Mouse (Mus musculus): Measurements from ENCODE around the gene Speg. TPM values are rescaled to one million over a fixed set of nuclear protein-coding genes. Genes with fewer than 3 reads are reported as not detected.

The Speg gene
- polyA plus RNA-seq, 3 experiments from 2014 or later, result 0.34 TPM; not detected in 2

- no peak for ATAC-seq
Observed at GRCm38 (mm10) chr1:75365510-75366137, 9.5 kb upstream of the Speg start.

DNA sequence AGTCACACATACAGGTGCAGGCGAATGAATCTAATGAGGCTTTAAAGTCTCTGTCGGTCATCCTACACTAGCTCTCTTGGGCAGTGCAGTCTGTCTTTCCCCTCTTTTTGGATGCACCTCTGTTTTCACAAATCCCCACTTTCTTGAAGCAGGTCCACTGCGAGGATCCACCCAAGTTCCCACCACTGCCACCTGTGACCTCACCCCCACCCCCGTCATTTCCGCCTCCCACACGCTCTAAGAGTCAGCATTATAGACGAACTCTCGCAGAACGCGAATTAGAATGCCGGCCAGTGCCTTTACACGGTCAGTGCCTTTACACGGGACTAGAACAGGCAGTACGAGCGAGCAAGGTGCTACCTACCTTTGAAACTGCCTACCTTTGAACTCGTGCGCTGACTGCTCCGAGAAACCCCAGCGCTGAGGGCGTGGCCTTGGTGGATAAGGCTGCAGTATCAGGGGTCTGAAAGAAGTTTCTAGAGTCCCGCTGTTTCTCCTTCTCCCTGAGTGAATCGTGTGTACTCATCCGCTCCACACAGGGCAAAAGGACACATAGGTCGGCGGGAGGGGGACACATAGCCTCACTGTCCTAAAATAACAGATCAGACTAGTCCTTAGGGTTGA lies 5.6 kb upstream of the Speg start:
- ATAC-seq, result no peak

DNA sequence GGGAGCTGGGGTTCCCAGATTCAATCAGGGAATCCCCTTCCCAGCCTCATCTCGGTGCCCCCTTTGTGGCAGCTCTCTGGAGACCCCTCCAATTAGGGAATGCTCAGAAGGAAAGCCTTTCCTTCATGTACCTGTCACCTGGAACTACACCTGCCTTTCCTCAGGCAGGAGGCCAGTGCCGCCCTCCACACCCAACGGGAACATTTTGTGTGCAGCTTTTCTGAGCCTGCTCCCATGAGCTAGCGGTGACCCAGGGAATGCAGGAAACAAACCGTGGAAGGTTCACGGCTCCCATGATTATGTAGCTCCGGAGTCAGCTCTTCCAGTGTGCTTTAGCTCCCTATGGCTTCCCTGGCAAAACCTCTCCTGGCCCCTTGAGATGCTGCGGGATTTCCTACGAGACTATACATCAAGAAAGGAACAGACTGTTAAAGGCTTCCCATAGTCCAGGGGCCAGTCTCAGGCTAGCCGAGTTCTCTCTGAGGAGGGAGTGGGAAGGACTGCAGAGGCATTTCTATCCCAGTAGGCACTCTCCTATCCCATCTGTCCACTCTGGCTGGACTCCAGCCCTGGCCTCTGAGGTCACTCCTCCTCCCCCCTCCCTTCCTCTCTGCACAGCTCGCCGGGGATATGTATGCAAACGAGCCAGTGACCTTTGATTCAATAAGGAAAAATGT lies 5.0 kb upstream of the Speg start:
- no peak for ATAC-seq

DNA sequence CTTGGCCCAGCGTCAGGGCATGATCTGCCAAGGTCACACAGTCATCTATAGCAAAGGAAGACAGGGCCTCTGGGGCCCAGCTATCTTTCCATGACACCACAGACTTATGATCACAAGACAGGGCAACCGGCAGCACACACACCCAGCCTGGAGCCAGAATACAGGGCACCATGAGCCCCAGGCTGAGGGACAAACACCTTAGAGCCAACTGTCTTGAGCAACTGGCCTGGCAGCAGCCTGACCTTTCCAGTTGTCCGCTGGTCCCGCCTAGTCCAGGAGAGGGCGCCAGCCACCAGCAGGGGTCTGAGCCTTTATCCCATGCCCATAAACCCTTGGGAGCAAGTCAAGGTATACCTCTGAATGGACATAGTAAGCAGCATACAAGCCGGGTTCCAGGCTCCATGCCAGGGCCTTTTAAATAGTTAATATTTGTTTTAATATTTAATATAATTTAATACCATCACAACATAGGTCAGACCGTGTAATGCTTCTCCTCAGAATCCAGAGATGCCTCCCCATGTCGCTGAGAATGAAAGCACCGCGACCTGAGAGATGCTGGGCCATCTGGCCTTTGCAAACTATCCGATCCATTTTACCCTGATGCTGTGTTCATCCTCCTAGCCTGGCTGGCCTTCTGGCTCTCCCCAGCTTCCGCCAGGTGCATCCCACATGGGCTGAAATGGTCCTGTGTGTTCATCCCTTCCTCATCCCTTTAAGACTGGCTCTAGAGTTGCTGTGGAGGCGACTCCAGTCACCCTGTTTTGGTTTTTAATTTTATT lies 3.6 kb upstream of the Speg start:
- no peak for ATAC-seq

- no peak for ATAC-seq
Observed at GRCm38 (mm10) chr1:75372450-75372849, 2.6 kb upstream of the Speg start.

- ATAC-seq, result no peak
Observed at GRCm38 (mm10) chr1:75373276-75373675, 1.8 kb upstream of the Speg start.

- ATAC-seq, result no peak
Observed at GRCm38 (mm10) chr1:75379196-75379595, 4.1 kb downstream of the Speg start.

GRCm38 (mm10) chr1:75379931-75380330 lies 4.8 kb downstream of the Speg start:
- no peak for ATAC-seq

DNA sequence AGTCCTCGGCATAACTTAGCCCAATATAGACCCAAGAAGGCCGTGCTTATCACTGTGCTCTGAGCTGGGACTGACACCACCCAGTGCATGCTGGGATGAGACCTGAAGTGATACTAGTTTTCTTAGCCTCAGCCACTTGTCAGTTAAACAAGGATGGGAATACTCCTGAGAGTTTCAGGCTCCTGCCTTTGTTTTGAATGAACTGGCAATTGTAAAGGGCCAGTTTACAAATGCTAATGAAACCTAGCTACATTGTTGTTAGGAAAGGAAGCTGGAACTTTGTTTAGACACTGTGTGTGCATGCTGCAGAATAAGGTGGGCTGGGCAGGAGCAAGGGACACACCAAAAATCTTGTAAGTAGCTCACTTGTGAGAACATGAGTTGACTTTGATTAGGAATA lies 5.9 kb downstream of the Speg start:
- ATAC-seq, result no peak

DNA sequence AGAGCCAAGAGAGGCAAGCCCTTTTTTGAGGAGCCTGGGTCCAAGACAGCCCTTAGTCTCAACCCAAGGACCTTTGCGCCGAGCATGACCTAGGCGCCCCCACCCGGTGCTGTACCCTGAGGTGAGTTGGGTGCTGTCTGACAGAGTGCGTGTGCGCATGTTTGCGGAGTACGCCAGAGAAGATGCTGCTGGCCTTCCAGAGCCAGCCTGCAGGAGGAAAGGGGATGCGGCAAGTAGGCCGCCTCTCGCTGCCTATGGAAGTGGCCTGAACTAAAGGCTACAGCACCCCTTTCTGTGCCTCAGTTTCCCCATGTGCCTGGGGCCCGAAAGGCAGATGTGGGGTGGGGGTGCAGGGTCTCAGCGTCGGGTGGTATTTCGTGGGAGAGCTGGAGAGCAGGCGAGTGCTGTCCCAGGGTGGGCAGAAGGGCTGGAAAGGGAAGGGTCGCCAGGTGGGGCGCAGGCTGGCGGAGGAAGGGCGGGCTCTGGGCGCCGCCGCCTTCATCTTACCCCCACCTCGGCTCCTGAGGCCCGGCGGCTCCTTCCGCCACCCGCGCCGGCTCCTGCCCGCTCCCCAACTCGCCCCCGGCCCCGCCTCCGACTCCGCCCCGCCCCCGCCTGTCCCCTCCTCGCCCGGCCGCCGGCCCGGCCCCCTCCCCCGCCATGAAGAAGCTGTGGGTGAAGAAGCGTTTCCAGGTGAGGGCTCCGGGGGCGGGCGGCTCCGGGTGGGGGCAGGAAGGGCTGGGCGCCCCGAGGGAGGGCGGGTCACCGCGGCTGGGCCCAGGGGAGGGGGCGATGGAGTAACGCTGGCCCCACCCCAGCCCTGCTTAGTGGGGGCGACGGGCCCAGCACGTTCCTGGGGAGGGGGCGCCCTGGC lies 6.6 kb downstream of the Speg start:
- no peak for ATAC-seq

DNA sequence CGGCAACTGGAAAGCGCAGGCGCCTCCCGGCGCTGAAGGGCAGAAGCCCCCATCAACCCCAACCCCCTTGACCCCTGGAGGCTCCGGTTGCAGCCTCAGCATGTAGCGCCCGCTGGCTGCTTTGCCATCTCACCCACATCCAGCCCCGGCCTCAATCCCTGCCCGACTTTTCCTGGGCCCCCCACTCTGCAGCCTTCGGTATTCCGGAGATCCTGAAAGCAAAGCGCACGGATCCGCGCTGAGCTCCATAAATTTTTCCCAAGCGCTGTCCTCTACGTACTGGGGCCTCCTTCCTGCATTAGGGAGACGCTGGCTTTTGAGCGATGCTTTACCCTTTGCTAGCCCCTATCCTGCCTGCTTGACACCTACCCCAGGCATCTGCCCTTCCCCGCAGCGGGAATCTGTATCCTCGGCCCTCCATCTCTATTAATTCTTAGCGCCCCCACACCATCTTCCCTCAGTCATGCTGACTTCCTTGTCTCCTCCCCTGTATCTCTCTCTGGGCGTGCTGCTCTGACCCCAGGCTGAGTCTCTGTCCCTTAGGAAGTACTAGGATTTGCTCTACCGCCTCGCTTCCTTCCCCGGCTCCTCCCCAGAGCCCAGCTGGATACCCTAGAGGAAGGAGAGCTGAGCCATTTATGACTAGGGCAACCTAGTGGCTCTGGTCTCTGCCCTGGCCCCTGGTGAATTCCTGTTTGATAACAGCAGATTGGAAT lies 7.4 kb downstream of the Speg start:
- ATAC-seq, result no peak

DNA sequence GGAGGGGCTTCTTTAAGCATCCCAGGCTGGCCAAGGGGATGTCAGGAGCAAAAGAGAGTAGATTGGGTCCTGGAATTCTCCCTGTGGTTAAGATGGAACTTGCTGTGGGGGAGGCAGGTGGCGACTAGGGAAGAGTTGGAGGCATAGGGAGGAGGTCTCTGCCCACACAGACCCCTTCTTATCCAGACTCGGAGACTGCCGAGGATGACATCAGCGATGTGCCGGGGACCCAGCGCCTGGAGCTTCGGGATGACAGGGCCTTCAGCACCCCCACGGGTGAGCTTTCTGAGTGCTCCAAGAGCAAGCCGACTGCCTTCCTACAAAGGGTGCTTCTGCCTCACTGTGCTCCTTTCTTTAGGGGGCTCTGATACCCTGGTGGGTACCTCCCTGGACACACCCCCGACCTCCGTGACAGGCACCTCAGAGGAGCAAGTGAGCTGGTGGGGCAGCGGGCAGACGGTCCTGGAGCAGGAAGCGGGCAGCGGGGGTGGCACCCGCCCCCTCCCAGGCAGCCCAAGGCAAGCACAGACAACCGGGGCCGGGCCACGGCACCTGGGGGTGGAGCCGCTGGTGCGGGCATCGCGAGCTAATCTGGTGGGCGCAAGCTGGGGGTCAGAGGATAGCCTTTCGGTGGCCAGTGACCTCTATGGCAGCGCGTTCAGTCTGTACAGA lies 9.5 kb downstream of the Speg start:
- no peak for ATAC-seq

DNA sequence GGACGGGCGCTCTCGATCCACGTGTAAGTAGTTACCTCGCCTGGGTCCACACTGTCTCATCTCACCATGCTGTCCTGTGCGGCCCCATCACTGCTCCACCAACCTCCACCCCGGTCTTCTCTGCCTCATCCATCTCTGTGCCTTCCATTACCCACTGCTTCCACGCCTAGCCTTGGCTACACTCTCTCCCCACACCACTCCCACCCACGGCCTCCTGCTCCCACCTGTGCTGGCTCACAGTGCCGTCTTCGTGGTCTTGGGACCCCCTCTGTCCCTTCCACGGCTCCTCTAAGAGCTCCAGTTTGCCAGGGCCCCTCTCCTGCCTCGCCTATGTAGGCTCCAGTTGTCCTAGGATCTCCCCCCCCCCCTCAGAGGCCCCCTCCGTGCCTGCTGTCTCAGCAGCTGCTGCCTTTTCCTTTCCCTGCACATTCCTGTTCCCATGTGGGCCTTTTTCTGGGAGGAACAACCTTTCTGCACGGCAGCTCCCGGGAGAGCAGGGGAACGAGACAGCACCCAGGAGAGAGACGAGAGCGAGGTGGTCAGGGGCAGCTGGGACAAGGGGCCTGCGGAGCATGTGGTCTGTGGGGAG lies 10.1 kb downstream of the Speg start:
- ATAC-seq, result no peak

- ATAC-seq, result no peak
Observed at GRCm38 (mm10) chr1:75386149-75386548, 11.1 kb downstream of the Speg start.

- no peak for ATAC-seq
Observed at GRCm38 (mm10) chr1:75387469-75387928, 12.4 kb downstream of the Speg start.

DNA sequence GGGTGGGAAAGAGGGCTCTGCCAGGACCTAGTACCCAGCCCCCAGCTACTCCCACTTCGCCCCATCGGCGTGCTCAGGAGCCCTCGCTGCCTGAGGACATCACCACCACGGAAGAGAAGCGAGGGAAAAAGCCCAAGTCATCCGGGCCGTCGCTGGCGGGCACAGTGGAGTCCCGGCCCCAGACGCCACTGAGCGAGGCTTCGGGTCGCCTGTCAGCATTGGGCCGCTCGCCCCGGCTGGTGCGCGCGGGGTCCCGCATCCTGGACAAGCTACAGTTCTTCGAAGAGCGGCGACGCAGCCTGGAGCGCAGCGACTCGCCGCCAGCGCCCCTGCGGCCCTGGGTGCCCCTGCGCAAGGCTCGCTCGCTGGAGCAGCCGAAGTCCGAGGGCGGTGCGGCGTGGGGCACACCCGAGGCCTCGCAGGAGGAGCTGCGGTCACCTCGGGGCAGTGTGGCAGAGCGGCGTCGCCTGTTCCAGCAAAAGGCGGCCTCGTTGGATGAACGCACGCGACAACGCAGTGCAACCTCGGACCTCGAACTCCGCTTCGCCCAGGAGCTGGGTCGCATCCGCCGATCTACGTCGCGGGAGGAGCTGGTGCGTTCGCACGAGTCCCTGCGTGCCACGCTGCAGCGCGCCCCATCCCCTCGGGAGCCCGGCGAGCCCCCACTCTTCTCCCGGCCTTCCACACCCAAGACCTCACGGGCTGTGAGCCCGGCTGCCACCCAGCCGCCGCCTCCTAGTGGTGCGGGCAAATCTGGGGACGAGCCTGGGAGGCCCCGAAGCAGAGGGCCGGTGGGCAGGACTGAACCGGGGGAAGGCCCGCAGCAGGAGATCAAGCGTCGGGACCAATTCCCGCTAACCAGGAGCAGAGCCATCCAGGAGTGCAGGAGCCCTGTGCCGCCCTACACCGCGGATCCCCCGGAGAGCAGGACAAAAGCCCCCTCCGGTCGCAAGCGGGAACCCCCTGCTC lies 13.1 kb downstream of the Speg start:
- no peak for ATAC-seq

- ATAC-seq, result no peak
Observed at GRCm38 (mm10) chr1:75388898-75389515, 13.9 kb downstream of the Speg start.

- ATAC-seq, result no peak
Observed at GRCm38 (mm10) chr1:75393139-75393538, 18.0 kb downstream of the Speg start.

- no peak for ATAC-seq
Observed at GRCm38 (mm10) chr1:75393846-75394245, 18.7 kb downstream of the Speg start.

Measured in inflammation-experienced regulatory T-cells, adult 6 months (primary cell).